29 mouse cellular contexts compared by ENCODE assay signal in the genomic region with DNA sequence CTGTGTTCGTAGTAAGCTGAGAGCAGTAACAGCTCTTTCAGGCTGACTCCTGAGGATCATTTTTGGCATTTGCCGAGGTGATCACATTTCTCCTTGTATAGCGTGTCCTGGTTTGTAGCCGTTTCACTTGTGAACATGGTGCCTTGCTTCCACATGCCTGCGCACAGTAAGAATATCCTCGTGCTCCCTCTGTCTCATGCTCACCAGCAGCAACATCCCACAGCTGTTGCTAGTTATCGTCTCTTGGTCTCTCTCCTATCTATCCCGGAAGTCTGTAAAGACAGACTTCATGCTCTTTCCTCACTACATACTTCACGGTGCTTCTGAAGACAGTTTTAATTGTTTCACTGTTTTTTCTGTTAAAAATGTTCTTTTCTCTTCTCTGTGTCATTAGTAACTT.
DNase-seq lines count a peak whose midpoint lies in the region; ATAC-seq and TF ChIP-seq lines count a peak whose summit lies in the region.
"Had no signal": no experiment of that assay in that cellular context is flagged by ENCODE, and none has a peak within 500 bp of the region (broad histone marks: within the 10 kb centered on the region; RNA-seq: fewer than 3 reads in every experiment).

No protein-coding gene starts in this region.

- no peak for TF ChIP-seq CTCF in lung, postnatal 0 days (IDR thresholded peaks at IDR 0.05)

- no peak for TF ChIP-seq EP300 in lung, postnatal 0 days (IDR thresholded peaks at IDR 0.05)

- WGBS in lung, postnatal 0 days: 58% methylated on average over 9 of the region's 9 CpGs

- no peak overlapping the region for H3K4me3 ChIP-seq in lung, postnatal 0 days (ENCODE audit: low read depth, low read length)
- H3K4me3 ChIP-seq: forebrain, embryonic 10.5 days; forebrain, embryonic 15.5 days; left cerebral cortex, adult 2 months; megakaryocyte, embryonic 14.5 days; midbrain, embryonic 12.5 days; myocyte; neural tube, embryonic 12.5 days had no signal

- no peaks in the 10 kb centered on the region for H3K27me3 ChIP-seq in lung, postnatal 0 days (replicated peaks; ENCODE audit: insufficient read depth, low read length)
- H3K27me3 ChIP-seq: forebrain, embryonic 15.5 days; megakaryocyte, embryonic 14.5 days; midbrain, embryonic 12.5 days; neural tube, embryonic 12.5 days had no signal

- DNase-seq in gastrocnemius, postnatal 14 days: peak; percentile 5
- no peak for DNase-seq in gastrocnemius, postnatal 36 days
- DNase-seq in kidney, postnatal 10 days: peak; percentile 28
- no peak for DNase-seq in kidney, postnatal 36 days
- peak; percentile 29 for DNase-seq in lung, postnatal 0 days (ENCODE audit: low spot score)
- no peak for DNase-seq in lung, postnatal 14 days
- peak; percentile 7 for DNase-seq in skeletal muscle tissue, adult 2 months (ENCODE audit: low read depth, low spot score)
- no peak for DNase-seq in right cerebral cortex, postnatal 36 days (ENCODE audit: low spot score in 2 of 2)
- DNase-seq: adrenal gland, postnatal 14 days; cerebellum, adult 11 months; cerebellum, adult 9-10 months; cerebellum, postnatal 36 days; kidney, adult 8-10 months; kidney, postnatal 14 days; liver; lung, postnatal 36 days; right cerebral cortex, adult 18-20 months; right cerebral cortex, postnatal 4 days; thymus, postnatal 4 days had no signal

- no peaks in the 10 kb centered on the region for H3K36me3 ChIP-seq in lung, postnatal 0 days (ENCODE audit: insufficient read depth, low read length)
- H3K36me3 ChIP-seq: forebrain, embryonic 10.5 days; forebrain, embryonic 15.5 days; midbrain, embryonic 12.5 days; neural tube, embryonic 12.5 days had no signal

- no peaks in the 10 kb centered on the region for H3K9me3 ChIP-seq in lung, postnatal 0 days (ENCODE audit: low read length)
- H3K9me3 ChIP-seq: forebrain, embryonic 10.5 days; forebrain, embryonic 15.5 days; megakaryocyte, embryonic 14.5 days; midbrain, embryonic 12.5 days; neural tube, embryonic 12.5 days had no signal

- H3K27ac ChIP-seq in lung, postnatal 0 days (ENCODE audit: low read length): no peak overlapping the region
- H3K27ac ChIP-seq: forebrain, embryonic 10.5 days; forebrain, embryonic 15.5 days; left cerebral cortex, adult 2 months; liver, embryonic 14.5 days; midbrain, embryonic 12.5 days; neural tube, embryonic 12.5 days had no signal

- peak; percentile 32; the same call in 1 of the 2 replicates for ATAC-seq in lung, postnatal 0 days
- ATAC-seq: CD4-positive, CD25-positive, alpha-beta regulatory T cell, adult 4 months; hindbrain, embryonic 16.5 days had no signal

- H3K4me2 ChIP-seq in lung, postnatal 0 days (replicated peaks; ENCODE audit: low read depth, low read length): no peak overlapping the region
- H3K4me2 ChIP-seq: forebrain, embryonic 15.5 days; midbrain, embryonic 12.5 days; neural tube, embryonic 12.5 days had no signal

- intact Hi-C loops in gastrocnemius, postnatal 14 days (cut with DNase I; ENCODE audit: low total_unique reads): no loop called here
- intact Hi-C loops in gastrocnemius, postnatal 36 days (cut with DNase I): no loop called here

- H3K9ac ChIP-seq in lung, postnatal 0 days (replicated peaks; ENCODE audit: low read depth): no peak overlapping the region
- H3K9ac ChIP-seq: forebrain, embryonic 15.5 days; liver, embryonic 14.5 days; midbrain, embryonic 12.5 days; neural tube, embryonic 12.5 days had no signal

- no peaks in the 10 kb centered on the region for H3K4me1 ChIP-seq in lung, postnatal 0 days (ENCODE audit: insufficient read depth, low read depth, low read length)
- H3K4me1 ChIP-seq: forebrain, embryonic 10.5 days; forebrain, embryonic 15.5 days; megakaryocyte, embryonic 14.5 days; midbrain, embryonic 12.5 days; neural tube, embryonic 12.5 days had no signal

Comparison
In these comparisons a context has a peak if more than half of its experiments do, and no peak if none do; other contexts are left out.
1. DNase-seq: peak in gastrocnemius, postnatal 14 days (single experiment), kidney, postnatal 10 days (single experiment), lung, postnatal 0 days (single experiment) and skeletal muscle tissue, adult 2 months (single experiment); none in gastrocnemius, postnatal 36 days (0 of 2), kidney, postnatal 36 days (0 of 2), lung, postnatal 14 days (single experiment) and right cerebral cortex, postnatal 36 days (0 of 2).